In genomic region chr11:96735908-96736307, GRCm38 (mm10) we compare ENCODE assay signal across 9 mouse cellular contexts. TPM values are rescaled to one million over a fixed set of nuclear protein-coding genes. Genes with fewer than 3 reads are reported as not detected.
A peak's percentile ranks its signal among the peaks of the same experiment; 100 is the strongest.
DNase-seq lines count a peak whose midpoint lies in the region; ATAC-seq lines count a peak whose summit lies in the region.
"Had no signal": no experiment of that assay in that cellular context is flagged by ENCODE, and none has a peak within 500 bp of the region (broad histone marks: within the 10 kb centered on the region; RNA-seq: fewer than 3 reads in every experiment).

No protein-coding gene starts in this region.

- H3K4me1 ChIP-seq in intestine, embryonic 16.5 days (ENCODE audit: control insufficient read depth, insufficient read depth, low read length): peaks cover 6% of the 10 kb centered on the region; the same call in 1 of the 2 replicates
- H3K4me1 ChIP-seq in limb, embryonic 10.5 days: peaks cover 33% of the 10 kb centered on the region
- H3K4me1 ChIP-seq in midbrain, embryonic 10.5 days: peaks cover 81% of the 10 kb centered on the region

- WGBS in intestine, embryonic 16.5 days: 6% methylated on average over 19 of the region's 19 CpGs
- WGBS in limb, embryonic 10.5 days: 2% methylated on average over 19 of the region's 19 CpGs
- 1% methylated on average over 19 of the region's 19 CpGs for WGBS in midbrain, embryonic 10.5 days

- H3K36me3 ChIP-seq in intestine, embryonic 16.5 days (ENCODE audit: control insufficient read depth, insufficient read depth, low read length): no peaks in the 10 kb centered on the region
- no peaks in the 10 kb centered on the region for H3K36me3 ChIP-seq in limb, embryonic 10.5 days
- H3K36me3 ChIP-seq in midbrain, embryonic 10.5 days: no peaks in the 10 kb centered on the region
- no peaks in the 10 kb centered on the region for H3K36me3 ChIP-seq in splenic B cell, adult 2 months (ENCODE audit: control insufficient read depth, insufficient read depth, low read length, poor library complexity, severe bottlenecking)

- no peak overlapping the region for H3K9ac ChIP-seq in intestine, embryonic 16.5 days (ENCODE audit: low read depth, low read length)

- no peak overlapping the region for H3K27ac ChIP-seq in intestine, embryonic 16.5 days (ENCODE audit: low read length)
- H3K27ac ChIP-seq in limb, embryonic 10.5 days: no peak overlapping the region
- H3K27ac ChIP-seq in midbrain, embryonic 10.5 days (replicated peaks): peak overlapping the region; percentile 67

- no peaks in the 10 kb centered on the region for H3K27me3 ChIP-seq in intestine, embryonic 16.5 days (replicated peaks; ENCODE audit: control insufficient read depth, insufficient read depth, low read length)
- H3K27me3 ChIP-seq in limb, embryonic 10.5 days (ENCODE audit: low read depth, poor library complexity, severe bottlenecking): peaks cover 63% of the 10 kb centered on the region
- H3K27me3 ChIP-seq in midbrain, embryonic 10.5 days (ENCODE audit: low read depth, poor library complexity, severe bottlenecking): peaks cover 15% of the 10 kb centered on the region
- H3K27me3 ChIP-seq in splenic B cell, adult 2 months (ENCODE audit: control insufficient read depth, insufficient read depth, low read length, poor library complexity, severe bottlenecking): 0 out of 2 replicates have a peak, but pooled peaks cover 2% of the 10 kb centered on the region

- H3K4me3 ChIP-seq in intestine, embryonic 16.5 days (ENCODE audit: low read length): peak overlapping the region; percentile 19
- H3K4me3 ChIP-seq in limb, embryonic 10.5 days: peak overlapping the region; percentile 42
- peak overlapping the region; percentile 44 for H3K4me3 ChIP-seq in midbrain, embryonic 10.5 days
- H3K4me3 ChIP-seq: myocyte had no signal

- ATAC-seq in intestine, embryonic 16.5 days: peak; percentile 65; the same call in 1 of the 2 replicates
- ATAC-seq in megakaryocyte, adult 5-6 weeks (ENCODE audit: poor library complexity, severe bottlenecking): no peak

- peak; percentile 42 to 45 for DNase-seq in adrenal gland, adult 18-20 months (ENCODE audit: low spot score in 2 of 2)
- DNase-seq in cerebellum, postnatal 14 days: peak; percentile 87 to 89
- peak; percentile 55 for DNase-seq in gastrocnemius, postnatal 10 days
- DNase-seq in limb, embryonic 10.5 days (ENCODE audit: low spot score): peak; percentile 77
- peak; percentile 80 for DNase-seq in midbrain, embryonic 10.5 days (ENCODE audit: low spot score)
- DNase-seq in splenic B cell, adult 2 months (ENCODE audit: low read depth, low spot score): peak; percentile 7

- no peaks in the 10 kb centered on the region for H3K9me3 ChIP-seq in intestine, embryonic 16.5 days (ENCODE audit: control insufficient read depth, low read length)
- H3K9me3 ChIP-seq in limb, embryonic 10.5 days (replicated peaks): no peaks in the 10 kb centered on the region
- H3K9me3 ChIP-seq in midbrain, embryonic 10.5 days (replicated peaks): no peaks in the 10 kb centered on the region

- H3K4me2 ChIP-seq in intestine, embryonic 16.5 days (ENCODE audit: low read depth, low read length): peak overlapping the region; percentile 48

RNA-seq across cellular contexts. Expression of gene Snx11, which starts 41.5 kb away (rescaled TPM):
- total RNA-seq in adrenal gland, adult 18-20 months (2021): 10 to 100 TPM; 29.2 to 33.6 TPM
- 10 to 100 TPM; 10.5 to 11.6 TPM for total RNA-seq in gastrocnemius, postnatal 10 days (2021)
- polyA plus RNA-seq in intestine, embryonic 16.5 days (2015; fragmentation: Nextera tagmentation; extraction: Ambion mirVana): 11.8 and 13.1 TPM in 2 replicates
- polyA plus RNA-seq in limb, embryonic 10.5 days (2016; fragmentation: Nextera tagmentation; extraction: Ambion mirVana): 21.4 and 22.0 TPM in 2 replicates
- 27.6 and 33.0 TPM in 2 replicates for polyA plus RNA-seq in midbrain, embryonic 10.5 days (2016; fragmentation: Nextera tagmentation; extraction: Ambion mirVana)
- 8.3 and 10.3 TPM in 2 replicates for total RNA-seq in megakaryocyte, adult 5-6 weeks (2015)
- total RNA-seq in megakaryocyte, adult 5-6 weeks (2017): 25.5 and 27.4 TPM in 2 replicates

RNA-seq across cellular contexts. Expression of gene Cbx1, which starts 53.0 kb away (rescaled TPM):
- total RNA-seq in adrenal gland, adult 18-20 months (2021): 10 to 100 TPM; 56.6 to 83.6 TPM
- total RNA-seq in gastrocnemius, postnatal 10 days (2021): 10 to 100 TPM; 45.4 to 58.1 TPM
- 65.1 and 74.5 TPM in 2 replicates for polyA plus RNA-seq in intestine, embryonic 16.5 days (2015; fragmentation: Nextera tagmentation; extraction: Ambion mirVana)
- 179 and 200 TPM in 2 replicates for polyA plus RNA-seq in limb, embryonic 10.5 days (2016; fragmentation: Nextera tagmentation; extraction: Ambion mirVana)
- polyA plus RNA-seq in midbrain, embryonic 10.5 days (2016; fragmentation: Nextera tagmentation; extraction: Ambion mirVana): 193 and 198 TPM in 2 replicates
- 37.7 and 39.2 TPM in 2 replicates for total RNA-seq in megakaryocyte, adult 5-6 weeks (2015)
- 60.2 and 60.5 TPM in 2 replicates for total RNA-seq in megakaryocyte, adult 5-6 weeks (2017)

Comparison
In these comparisons a context has a peak if more than half of its experiments do, and no peak if none do; other contexts are left out.
1. DNase-seq: peak in every context shown above with its lines; median percentile 88 in cerebellum, postnatal 14 days; 80 in midbrain, embryonic 10.5 days; 77 in limb, embryonic 10.5 days; 55 in gastrocnemius, postnatal 10 days; 44 in adrenal gland, adult 18-20 months; 7 in splenic B cell, adult 2 months.